Mouse (Mus musculus) midbrain, embryonic 11.5 days (tissue): ENCODE data around the gene Ghrh. TPM values are rescaled to one million over a fixed set of nuclear protein-coding genes. Genes with fewer than 3 reads are reported as not detected.
"Not testable (repeated sequence)": the region's sequence is repeated elsewhere in the genome, so short reads cannot be mapped to it uniquely, and the experiment has no call there.

ENCODE experiments used
- ATAC-seq: fragments of 200-750 bp; cut with Nextera tagmentation; 2 replicates; pipeline ENCODE4 v1.8.0; 2017; ENCODE audit warnings: moderate TSS enrichment, moderate library complexity; ENCODE audit not compliant: low FRiP score
- DNase-seq: peaks from one replicate; pipeline ENCODE4 v3.0.0; 2015; ENCODE audit warnings: low spot score; ENCODE audit errors: missing footprints
- H3K27ac ChIP-seq: fragments of 300-500 bp; sonication (generic); 2 replicates; pipeline ENCODE4 v1.5.1; 2014; ENCODE audit warnings: low read depth, low read length
- H3K27me3 ChIP-seq: fragments of 300-500 bp; sonication (generic); 2 replicates; pipeline ENCODE4 v1.6.1; 2014; ENCODE audit warnings: mild to moderate bottlenecking, low read length, moderate library complexity, mixed read lengths; ENCODE audit not compliant: control insufficient read depth, insufficient read depth
- H3K36me3 ChIP-seq: fragments of 300-500 bp; sonication (generic); 2 replicates; pipeline ENCODE4 v1.6.1; 2014; ENCODE audit warnings: mild to moderate bottlenecking, low read length, moderate library complexity, mixed read lengths; ENCODE audit not compliant: control insufficient read depth, insufficient read depth
- H3K4me1 ChIP-seq: fragments of 300-500 bp; sonication (generic); 2 replicates; pipeline ENCODE4 v1.6.1; 2014; ENCODE audit warnings: low read length; ENCODE audit not compliant: control insufficient read depth, insufficient read depth
- H3K4me2 ChIP-seq: fragments of 300-500 bp; sonication (generic); 2 replicates; pipeline ENCODE4 v1.6.1; 2014; ENCODE audit warnings: mild to moderate bottlenecking, moderate library complexity
- H3K4me3 ChIP-seq: fragments of 300-500 bp; sonication (generic); 2 replicates; pipeline ENCODE4 v1.5.1; 2014; ENCODE audit warnings: low read depth, low read length
- H3K9ac ChIP-seq: fragments of 300-500 bp; sonication (generic); 2 replicates; pipeline ENCODE4 v1.6.1; 2014; ENCODE audit warnings: low read length
- H3K9me3 ChIP-seq: fragments of 300-500 bp; sonication (generic); 2 replicates; pipeline ENCODE4 v1.6.1; 2016; ENCODE audit warnings: low read length; ENCODE audit not compliant: control insufficient read depth
- WGBS: fragments of 180-500 bp; shearing (Covaris S2); extraction: QIAGEN DNeasy Blood & Tissue Kit; methylation state at CpG from one replicate; pipeline ENCODE4 v1.1.7; 2014; 5-methylcytosine and 5-hydroxymethylcytosine counted together
- polyA plus RNA-seq: library from polyadenylated mRNA; unstranded; fragments of >200 nt; fragmentation: Nextera tagmentation; extraction: Ambion mirVana; gene quantifications from 2 replicates; pipeline ENCODE4 v1.2.1, GENCODE M21; 2014

Gene Ghrh
- polyA plus RNA-seq, result 0.48 and 1.6 TPM in 2 replicates

GRCm38 (mm10) chr2:157347361-157348159, at the start of gene Ghrh:
TSS of gene Ghrh (minus strand) at chr2:157347506.
- no peaks in the 10 kb centered on the region for H3K27me3 ChIP-seq
- peak; percentile 89 for DNase-seq
- 68% methylated on average over 26 of the region's 26 CpGs for WGBS
- no peaks in the 10 kb centered on the region for H3K9me3 ChIP-seq
- H3K27ac ChIP-seq, result peak within 1 kb of the TSS; percentile 47
- no peak within 1 kb of the TSS for H3K4me2 ChIP-seq
- H3K4me1 ChIP-seq, result peaks cover 26% of the 10 kb centered on the region
- no peaks in the 10 kb centered on the region for H3K36me3 ChIP-seq
- H3K9ac ChIP-seq, result peak within 1 kb of the TSS; percentile 54
- no peak for ATAC-seq
- H3K4me3 ChIP-seq, result no peak within 1 kb of the TSS

- Histone ChIP-seq H3K4me2 (no peak overlapping the region), H3K4me1 (no peaks in the 10 kb centered on the region), H3K36me3 (peaks cover 2% of the 10 kb centered on the region; the same call in 1 of the 2 replicates), H3K4me3 (no peak overlapping the region), H3K27ac (no peak overlapping the region), H3K9me3 (no peaks in the 10 kb centered on the region; the same call in 1 of the 2 replicates), H3K27me3 (no peaks in the 10 kb centered on the region), H3K9ac (no peak overlapping the region)
- DNase-seq, result peak; percentile 72
- ATAC-seq, result no peak
- WGBS, result 58% methylated on average over 13 of the region's 13 CpGs
Observed at GRCm38 (mm10) chr2:157395960-157396359, 48.7 kb upstream of the Ghrh start.

- peak; percentile 8 for DNase-seq
- no peak overlapping the region for H3K27ac ChIP-seq
- WGBS, result 77% methylated on average over 5 of the region's 5 CpGs
Observed at GRCm38 (mm10) chr2:157395371-157395770, 48.1 kb upstream of the Ghrh start.

GRCm38 (mm10) chr2:157394868-157395267, 47.6 kb upstream of the Ghrh start:
- Histone ChIP-seq H3K36me3 (peaks cover 2% of the 10 kb centered on the region; the same call in 1 of the 2 replicates), H3K27ac (no peak overlapping the region), H3K9me3 (no peaks in the 10 kb centered on the region; the same call in 1 of the 2 replicates), H3K9ac (no peak overlapping the region), H3K27me3 (no peaks in the 10 kb centered on the region), H3K4me1 (no peaks in the 10 kb centered on the region), H3K4me3 (no peak overlapping the region), H3K4me2 (no peak overlapping the region)
- DNase-seq, result peak; percentile 31
- ATAC-seq, result no peak
- 81% methylated on average over 6 of the region's 6 CpGs for WGBS

More at GRCm38 (mm10) chr2:157395371-157395770, 48.1 kb upstream of the Ghrh start:
- Histone ChIP-seq H3K4me3 (no peak overlapping the region), H3K9ac (no peak overlapping the region), H3K27me3 (no peaks in the 10 kb centered on the region), H3K9me3 (no peaks in the 10 kb centered on the region; the same call in 1 of the 2 replicates), H3K4me2 (no peak overlapping the region), H3K36me3 (peaks cover 2% of the 10 kb centered on the region; the same call in 1 of the 2 replicates), H3K4me1 (no peaks in the 10 kb centered on the region)
- no peak for ATAC-seq

GRCm38 (mm10) chr2:157393549-157393948, 46.2 kb upstream of the Ghrh start:
- no peak overlapping the region for H3K4me3 ChIP-seq
- WGBS, result 97% methylated on average over 4 of the region's 4 CpGs
- peaks cover 2% of the 10 kb centered on the region; the same call in 1 of the 2 replicates for H3K36me3 ChIP-seq
- H3K9me3 ChIP-seq, result no peaks in the 10 kb centered on the region; the same call in 1 of the 2 replicates
- H3K27me3 ChIP-seq, result no peaks in the 10 kb centered on the region
- H3K4me1 ChIP-seq, result no peaks in the 10 kb centered on the region
- ATAC-seq (no peak), DNase-seq (no peak)
- no peak overlapping the region for H3K9ac ChIP-seq
- H3K4me2 ChIP-seq, result no peak overlapping the region
- H3K27ac ChIP-seq, result no peak overlapping the region

- no peak overlapping the region for H3K4me3 ChIP-seq
- 98% methylated on average over 2 of the region's 2 CpGs for WGBS
- ATAC-seq (no peak), DNase-seq (peak; percentile 12)
- H3K9me3 ChIP-seq, result no peaks in the 10 kb centered on the region
- H3K4me1 ChIP-seq, result no peaks in the 10 kb centered on the region
- H3K4me2 ChIP-seq, result no peak overlapping the region
- H3K36me3 ChIP-seq, result peaks cover 2% of the 10 kb centered on the region
- H3K27ac ChIP-seq, result no peak overlapping the region
- no peaks in the 10 kb centered on the region for H3K27me3 ChIP-seq
- H3K9ac ChIP-seq, result no peak overlapping the region
Observed at GRCm38 (mm10) chr2:157392331-157392730, 45.0 kb upstream of the Ghrh start.

GRCm38 (mm10) chr2:157389591-157389921, 42.2 kb upstream of the Ghrh start:
- ATAC-seq, result no peak
- H3K4me1 ChIP-seq, result peaks cover 2% of the 10 kb centered on the region
- H3K9ac ChIP-seq, result no peak overlapping the region
- H3K4me2 ChIP-seq, result no peak overlapping the region
- no peaks in the 10 kb centered on the region for H3K9me3 ChIP-seq
- WGBS, result 84% methylated on average over 7 of the region's 7 CpGs
- peaks cover 2% of the 10 kb centered on the region for H3K36me3 ChIP-seq
- DNase-seq, result peak; percentile 54
- no peaks in the 10 kb centered on the region for H3K27me3 ChIP-seq
- no peak overlapping the region for H3K4me3 ChIP-seq
- no peak overlapping the region for H3K27ac ChIP-seq

GRCm38 (mm10) chr2:157388901-157389590, 41.7 kb upstream of the Ghrh start:
- not testable (repeated sequence) for H3K4me3 ChIP-seq, ATAC-seq, H3K36me3 ChIP-seq, H3K27me3 ChIP-seq, H3K9ac ChIP-seq, H3K9me3 ChIP-seq, DNase-seq, H3K27ac ChIP-seq, H3K4me1 ChIP-seq, H3K4me2 ChIP-seq
- WGBS, result 93% methylated on average over 14 of the region's 14 CpGs

GRCm38 (mm10) chr2:157384836-157385235, 37.5 kb upstream of the Ghrh start:
- Histone ChIP-seq H3K36me3 (no peaks in the 10 kb centered on the region; the same call in 1 of the 2 replicates), H3K9ac (no peak overlapping the region), H3K4me3 (no peak overlapping the region), H3K27me3 (no peaks in the 10 kb centered on the region), H3K27ac (no peak overlapping the region), H3K9me3 (no peaks in the 10 kb centered on the region), H3K4me1 (peaks cover 5% of the 10 kb centered on the region), H3K4me2 (no peak overlapping the region)
- ATAC-seq (no peak), DNase-seq (peak; percentile 84)
- WGBS, result 55% methylated on average over 4 of the region's 4 CpGs
